Mouse (Mus musculus): Measurements from ENCODE around the gene Pacrg.

Pacrg gene

DNA sequence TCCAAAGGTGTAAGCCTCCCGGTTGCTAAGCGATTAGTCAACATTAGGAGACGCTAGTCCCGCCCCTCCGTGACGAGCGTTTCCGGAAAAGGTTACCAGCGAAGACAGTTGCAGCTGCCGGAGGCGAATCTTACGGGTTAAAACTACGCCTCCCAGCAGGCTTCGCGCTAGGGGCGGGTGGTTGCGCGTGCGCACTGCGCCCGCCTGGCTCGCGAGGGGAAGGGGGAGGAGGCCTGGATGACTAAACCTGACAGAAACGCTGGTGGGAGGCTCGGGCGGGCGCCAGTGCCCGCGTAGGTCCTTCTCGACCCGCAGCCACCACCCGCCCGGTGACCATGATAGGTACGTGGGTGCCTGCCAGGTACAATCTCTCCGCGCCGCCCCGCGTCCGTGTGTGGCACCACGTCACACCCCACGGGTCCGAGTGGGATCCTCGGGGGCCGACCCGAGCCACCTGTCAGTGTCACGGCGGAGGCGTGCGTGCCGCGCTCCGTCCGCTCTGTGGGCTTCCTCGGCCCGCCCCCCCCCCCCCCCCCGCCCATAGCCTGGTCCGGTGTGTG is at the start of gene Pacrg, which contains the start of gene Prkn:
Pacrg (minus strand) TSS at position 164 of the 560 bp plus-strand sequence.
Prkn (plus strand) TSS at position 237 of the 560 bp plus-strand sequence.
- peak; percentile 99 for DNase-seq (ENCODE audit: low spot score)

DNA sequence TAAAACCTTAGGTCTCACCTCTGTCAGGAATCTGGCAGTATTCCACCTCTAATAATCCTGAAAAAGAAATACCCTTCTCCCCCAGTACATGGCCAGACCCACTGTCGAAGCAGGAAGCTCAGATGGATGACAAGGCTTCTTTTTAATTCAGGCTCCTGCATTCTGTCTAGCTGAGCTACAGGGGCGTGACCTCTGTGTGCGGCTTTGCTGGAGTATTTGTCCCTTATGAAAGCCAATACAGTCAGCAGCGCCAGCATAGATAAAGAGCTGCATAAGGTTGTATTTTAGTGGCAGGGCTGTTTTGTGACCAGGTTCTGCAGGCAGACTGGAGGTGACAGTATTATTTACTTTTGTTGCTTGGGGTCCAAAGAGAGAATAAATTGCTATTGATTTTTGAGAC is 47.8 kb upstream of the Pacrg start:
- no peak for DNase-seq (ENCODE audit: low spot score)

DNA sequence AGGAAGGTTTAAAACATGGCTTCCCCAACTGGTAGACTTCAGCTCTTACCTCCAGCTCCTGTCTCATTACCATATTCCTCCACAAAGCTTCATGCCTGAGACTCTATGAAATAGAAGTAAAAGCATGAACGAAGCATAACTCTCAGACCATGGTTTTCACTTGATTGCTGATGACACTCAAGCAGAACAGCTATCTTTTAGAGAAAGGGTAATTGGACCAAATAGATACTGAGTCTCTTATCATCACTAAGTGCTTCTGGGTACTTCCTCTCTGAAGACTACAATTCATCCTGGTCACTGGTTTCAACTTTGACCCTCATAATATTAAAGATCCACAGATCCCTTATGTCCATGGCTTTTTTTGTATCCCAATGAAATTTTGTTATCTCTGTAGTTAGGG is 42.1 kb upstream of the Pacrg start:
- no peak for DNase-seq (ENCODE audit: low spot score)

DNA sequence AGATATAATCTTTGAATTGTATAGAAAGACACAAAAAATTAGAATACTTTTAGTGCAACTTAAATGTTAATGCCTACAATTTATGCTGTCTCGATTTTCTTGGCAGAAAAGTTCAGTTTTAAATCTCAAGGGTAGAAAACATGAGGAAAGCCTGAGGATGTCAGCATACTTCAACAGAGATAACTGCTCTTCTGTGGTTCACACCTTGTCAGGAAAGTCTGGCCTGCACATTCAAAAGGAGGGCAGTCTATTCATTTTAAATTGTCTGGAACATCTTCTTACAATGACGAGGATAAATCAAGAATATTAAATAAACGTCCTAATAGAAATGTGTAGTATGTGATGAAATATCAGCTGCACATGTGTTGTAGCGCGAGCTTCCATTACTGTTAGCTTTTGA is 38.9 kb upstream of the Pacrg start:
- no peak for DNase-seq (ENCODE audit: low spot score)

DNA sequence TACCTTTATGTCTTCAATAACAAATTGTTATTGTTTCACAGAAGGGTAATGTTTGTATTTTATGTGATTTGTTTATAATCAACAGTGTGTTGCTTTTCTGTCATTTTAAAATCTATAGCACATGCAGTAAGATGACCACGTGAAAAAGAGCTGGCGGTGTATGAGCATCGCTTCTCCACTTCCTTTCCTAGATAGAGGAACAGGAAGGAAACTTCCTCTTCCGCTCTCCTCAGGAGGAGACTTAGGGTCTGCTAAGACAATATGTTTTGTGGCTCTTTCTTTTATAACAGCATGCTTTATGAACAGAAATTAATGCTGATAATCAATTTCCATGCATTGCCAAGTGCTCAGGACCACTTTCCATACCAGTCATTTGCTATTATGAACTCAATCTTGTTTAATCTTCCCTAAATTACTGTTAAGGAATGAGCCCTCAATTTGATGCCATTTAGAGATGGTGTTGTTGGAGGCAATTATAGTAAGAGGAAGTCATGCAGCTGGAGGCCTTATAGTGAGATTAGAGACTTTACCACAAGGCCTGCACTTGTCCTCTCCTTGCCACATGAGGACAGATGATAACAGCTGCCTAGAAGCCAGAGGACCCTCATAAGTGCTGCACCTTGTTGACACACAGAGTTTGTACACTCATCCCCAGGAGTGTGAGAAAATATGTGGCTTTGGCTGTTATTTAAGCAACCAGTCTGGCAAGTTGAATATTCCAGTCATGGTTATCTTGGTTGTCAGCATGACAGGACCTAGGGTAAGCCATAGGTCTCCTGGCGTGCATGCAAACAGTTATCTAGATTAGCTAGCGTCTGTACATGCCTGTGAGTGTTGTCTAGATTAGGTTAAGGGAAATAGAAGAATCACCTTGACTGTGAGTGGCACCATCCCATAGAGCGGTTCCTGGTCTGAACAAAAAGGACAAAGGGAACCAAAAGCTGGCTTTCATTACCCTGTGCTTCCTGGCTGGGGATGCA is 34.4 kb upstream of the Pacrg start:
- DNase-seq (ENCODE audit: low spot score): no peak

DNA sequence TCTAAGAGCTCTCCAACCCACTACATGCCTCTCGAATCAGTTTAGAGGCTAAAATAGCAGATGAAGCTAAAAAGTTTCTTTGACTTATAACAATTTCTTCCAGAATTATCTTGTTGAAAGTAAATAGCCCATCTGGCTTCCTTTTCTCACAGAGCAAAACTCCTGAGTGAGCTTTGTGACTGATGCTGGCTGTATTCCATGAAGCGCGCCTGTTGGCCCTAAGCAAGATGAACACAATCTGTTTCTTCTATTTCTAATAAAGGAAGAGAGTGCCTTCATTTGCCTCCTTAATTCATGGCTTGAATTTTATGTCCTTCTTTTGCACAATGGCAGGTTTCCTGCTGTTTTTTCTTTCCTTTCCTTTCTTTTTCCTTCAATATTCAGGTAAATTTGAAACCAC is 14.1 kb upstream of the Pacrg start:
- no peak for DNase-seq (ENCODE audit: low spot score)

DNA sequence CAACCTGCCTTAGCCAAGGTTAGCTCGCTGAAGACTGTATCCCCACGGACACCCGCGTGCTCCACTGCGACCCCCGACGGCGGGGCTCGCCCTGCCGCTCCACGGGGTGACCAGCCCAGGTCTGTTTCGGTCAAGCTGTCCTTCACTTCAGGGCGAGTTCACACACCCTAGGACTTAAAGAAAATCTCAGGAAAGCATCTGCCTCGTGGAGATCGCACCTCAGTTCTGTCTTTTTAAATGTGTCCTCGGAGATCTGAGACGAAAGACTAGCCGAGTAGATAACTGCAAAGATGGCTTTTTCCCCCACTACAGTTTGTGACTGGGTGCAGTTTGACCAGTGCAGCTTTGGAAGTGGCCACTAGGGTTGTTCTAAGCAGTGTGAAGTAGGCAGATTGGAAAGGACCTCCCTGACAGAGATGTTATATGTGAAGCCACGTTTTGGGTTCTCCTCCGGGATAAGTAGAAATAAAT is 655 bp upstream of the Pacrg start:
- DNase-seq (ENCODE audit: low spot score): peak; percentile 57

DNA sequence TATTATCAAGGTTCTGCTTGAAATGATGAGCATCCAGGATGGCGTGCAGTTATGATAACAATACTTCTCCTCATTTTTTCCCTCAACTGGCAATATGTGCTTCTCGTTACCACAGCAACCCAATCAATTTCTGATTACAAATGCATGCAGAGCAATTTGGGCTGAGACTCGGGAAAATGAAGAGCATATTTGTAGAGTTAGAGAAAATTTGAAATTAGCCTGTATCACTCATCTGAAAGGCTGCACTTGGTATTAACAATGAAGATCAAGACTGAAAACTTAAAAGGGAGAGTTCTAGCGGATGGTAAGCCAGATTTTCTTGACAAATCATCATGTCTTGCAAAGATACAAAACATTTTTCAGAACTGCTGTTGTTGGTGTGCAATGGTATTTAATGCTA is 21.1 kb downstream of the Pacrg start:
- no peak for DNase-seq (ENCODE audit: low spot score)

DNA sequence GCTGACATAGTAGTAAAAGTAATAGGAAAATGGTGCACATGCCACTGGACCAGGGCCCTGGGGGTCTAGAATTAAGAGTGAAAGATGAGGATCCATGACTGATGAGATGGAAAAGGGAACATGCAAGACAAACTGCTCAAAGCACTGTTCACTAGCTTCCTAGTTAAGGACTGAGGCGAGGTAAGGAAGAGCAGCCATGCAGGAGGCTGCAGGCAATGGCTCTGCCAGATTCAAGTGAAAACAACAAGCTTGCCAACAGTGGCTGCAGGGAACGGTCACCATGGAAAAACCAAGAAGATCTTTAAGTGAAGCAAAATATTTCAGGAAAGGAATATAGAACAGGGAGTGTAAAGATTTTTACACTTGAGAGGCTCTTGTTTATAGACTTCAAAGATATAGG is 31.5 kb downstream of the Pacrg start:
- no peak for DNase-seq (ENCODE audit: low spot score)

DNA sequence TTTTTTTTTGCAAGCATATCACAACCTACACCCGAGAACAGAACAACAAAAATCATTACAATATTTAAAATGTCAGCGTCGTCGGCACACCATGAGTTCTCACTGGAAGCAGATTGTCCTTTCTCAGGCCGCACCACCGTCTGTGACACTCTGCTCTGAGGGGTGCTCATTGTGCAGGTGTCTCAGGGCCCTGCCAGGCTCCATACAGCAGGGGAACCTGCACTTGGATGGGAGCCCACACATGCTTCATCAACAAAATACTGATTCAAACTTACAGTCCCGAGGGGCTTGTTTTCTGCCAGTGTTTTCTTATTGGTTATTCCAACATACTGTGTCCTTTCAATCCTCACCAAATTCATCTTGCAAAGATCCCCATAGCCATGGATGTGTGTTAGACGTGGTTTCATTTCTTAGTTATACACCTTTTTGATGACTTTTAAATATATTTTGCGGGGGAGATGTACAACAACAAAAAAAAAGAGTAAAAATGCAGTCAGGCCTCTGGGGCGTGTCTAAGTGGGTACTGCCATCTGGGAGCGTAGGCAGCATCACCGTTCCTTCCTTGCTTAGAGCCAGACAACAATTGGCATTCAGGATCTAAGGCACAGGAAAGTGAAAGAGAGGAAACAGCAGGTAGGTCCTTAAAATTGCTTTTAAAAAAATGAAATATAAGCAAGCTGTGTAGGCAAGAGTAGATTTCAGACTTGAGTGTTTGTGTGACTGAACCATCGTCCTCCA is 32.7 kb downstream of the Pacrg start:
- no peak for DNase-seq (ENCODE audit: low spot score)

DNA sequence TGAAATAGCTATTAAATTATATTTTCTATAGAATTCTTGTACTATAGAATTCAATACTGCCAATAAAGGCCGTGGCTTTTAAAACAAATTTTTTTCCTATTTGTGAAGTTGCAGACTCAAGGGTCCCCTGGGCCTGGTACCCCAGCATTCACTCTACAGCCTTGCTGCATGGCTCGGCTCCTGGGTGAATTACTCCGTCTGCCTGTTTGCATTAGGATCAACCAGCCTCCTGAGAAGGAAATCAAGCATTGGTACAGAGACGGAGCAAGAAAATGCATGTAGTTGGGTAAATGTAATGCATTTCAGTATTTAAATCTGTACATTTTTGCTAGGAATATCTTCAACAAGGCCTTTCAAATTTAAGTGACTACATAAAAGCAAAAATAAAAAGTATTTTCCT is 33.4 kb downstream of the Pacrg start:
- no peak for DNase-seq (ENCODE audit: low spot score)

DNA sequence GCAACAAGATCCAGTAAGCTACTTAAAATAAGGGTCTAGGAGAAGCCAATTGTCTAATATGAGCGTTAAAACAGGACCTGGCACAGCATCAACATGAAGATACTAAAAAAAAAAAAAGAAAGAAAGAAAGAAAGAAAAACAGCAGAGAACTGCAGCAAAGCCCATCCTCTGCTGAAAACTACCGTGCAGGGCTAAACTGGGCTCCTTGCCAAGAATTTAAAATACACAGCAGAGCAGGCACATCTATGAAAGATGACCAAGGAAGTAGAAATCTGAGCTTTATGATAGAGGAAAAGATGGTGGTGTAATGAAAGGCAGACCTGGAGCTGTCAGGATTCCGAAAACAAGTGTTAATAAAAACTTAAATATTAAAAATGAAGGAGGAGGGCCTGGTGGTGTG is 48.5 kb downstream of the Pacrg start:
- no peak for DNase-seq (ENCODE audit: low spot score)

DNA sequence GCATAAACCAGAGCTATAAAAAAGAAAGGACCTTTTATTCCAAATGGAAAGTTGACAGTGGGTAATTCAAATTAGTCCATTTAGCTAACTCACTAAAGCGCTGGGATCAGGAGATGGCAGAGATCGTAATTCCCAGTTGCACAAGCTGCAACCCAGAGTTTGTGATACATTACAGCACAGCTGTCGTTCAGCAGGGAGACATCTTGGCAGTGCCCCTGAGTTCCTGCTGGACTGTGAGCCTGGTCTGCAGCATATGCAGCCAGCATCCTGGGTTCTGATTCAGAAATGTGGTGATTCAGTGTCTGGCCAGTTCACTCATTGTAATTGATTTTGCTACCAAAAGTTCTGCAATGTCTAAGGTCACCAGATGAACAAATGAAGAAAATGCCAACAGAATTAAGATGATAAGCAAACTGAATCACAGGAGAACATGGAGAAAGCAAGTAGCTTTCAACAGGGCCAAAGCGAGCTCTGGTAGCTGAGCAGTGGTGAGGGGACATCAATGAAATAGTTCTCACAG is 55.6 kb downstream of the Pacrg start:
- DNase-seq (ENCODE audit: low spot score): no peak

DNA sequence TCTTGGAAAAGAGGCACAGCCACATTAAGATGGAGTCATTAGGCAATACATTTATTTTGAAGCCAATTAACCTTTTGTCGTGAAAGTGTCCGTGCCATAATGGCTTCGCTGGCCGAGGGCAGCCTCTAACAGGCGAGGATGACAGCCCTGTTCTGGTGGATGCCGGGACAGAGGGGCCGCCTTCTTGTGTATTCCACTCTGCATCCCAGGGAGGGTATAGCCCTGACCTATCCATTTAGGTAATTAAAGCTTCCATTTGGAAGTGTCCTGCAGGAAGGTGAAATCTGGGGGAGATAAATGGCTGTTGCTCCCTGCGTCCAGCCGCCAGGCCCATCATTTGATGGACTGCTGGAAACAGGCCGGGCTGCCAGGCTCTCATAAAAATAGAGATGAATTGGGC is 63.6 kb downstream of the Pacrg start:
- no peak for DNase-seq (ENCODE audit: low spot score)

DNA sequence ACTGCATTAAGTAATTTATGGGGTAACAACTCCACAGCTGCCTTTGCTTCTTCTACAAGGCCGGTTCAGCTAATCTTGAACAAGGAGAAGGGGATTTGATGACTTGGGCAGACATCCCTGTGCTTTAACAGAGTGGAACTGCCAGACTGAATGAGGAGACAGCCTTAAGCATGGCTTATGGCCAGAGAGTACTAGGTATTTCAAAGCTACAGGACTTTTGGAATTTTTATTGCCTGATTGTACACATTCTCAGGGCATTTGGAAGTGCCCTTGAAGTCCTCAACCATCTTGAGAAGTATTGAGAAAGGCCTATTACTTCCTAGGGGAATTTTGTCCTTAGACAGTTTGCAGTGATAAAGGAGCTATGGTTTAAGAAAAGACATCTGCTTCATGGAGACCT is 65.6 kb downstream of the Pacrg start:
- DNase-seq (ENCODE audit: low spot score): peak; percentile 34

DNA sequence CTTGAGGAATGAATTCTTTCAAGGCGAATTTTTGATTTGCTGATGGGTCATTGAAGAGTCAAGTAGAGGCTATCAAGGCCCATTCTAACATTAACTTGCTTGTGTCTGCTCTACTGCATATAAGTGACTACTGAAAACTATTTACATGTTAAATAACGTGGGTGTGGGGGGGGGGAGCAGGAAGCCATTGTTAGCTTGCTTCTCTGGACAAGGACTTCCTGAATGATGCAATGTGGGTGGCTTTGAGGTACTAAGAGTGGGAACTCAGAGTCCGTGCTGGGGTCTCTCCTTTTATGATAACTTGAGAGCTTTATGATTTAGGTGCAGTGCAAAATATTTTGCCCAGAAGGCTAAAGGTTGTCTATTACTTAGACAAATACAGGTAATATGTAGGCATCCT is 67.9 kb downstream of the Pacrg start:
- peak; percentile 12 for DNase-seq (ENCODE audit: low spot score)

DNA sequence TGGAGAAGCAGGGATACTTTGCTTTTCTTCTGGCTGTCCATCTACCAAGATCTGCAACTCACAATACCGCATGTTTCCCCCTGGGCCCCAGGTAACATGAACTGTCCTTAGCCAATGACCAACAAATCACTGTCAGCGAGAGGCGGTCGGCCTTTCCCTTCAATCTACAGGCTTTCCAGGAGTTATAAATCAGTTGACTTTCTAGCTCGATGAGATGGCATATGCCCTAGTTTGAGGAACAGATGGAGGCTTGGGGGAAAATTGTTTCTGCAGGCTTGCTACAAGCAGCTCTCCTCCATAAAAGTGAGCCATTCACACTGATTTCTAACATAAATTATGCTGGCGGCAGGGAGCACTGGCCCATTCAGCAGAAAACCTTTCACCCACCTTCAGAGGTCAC is 70.2 kb downstream of the Pacrg start:
- DNase-seq (ENCODE audit: low spot score): no peak

DNA sequence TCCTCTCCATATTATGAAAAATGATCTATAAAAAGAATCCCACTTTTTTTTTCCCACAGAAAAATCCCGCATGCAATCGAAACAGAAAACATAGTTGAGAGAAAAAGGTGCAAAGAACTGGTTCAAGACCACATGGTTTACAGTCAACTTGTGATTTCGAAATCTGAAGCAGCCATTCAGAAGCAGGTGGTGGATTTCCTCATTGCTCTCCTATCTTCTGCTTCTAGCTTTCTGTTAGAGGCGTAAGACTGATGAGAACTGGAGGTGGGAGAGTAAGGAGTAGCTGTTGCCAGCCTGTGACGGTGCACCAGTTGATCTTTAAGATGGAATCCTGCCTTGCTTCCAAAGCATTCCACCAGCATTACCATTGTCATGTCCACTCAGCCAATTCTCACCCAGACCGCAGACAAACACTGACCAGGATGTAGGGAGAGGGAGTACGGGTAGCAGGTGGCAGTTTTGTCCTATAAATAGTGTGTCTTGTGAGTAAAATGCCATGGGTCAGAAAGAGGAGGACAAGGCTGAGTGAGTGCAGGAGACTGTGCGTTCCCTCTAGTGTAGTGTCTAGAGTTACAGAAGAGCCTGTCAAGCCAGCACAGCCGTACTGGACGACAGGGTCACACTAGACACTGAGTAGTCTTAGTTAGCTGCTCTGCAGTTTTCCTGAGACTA is 73.2 kb downstream of the Pacrg start:
- DNase-seq (ENCODE audit: low spot score): no peak

DNA sequence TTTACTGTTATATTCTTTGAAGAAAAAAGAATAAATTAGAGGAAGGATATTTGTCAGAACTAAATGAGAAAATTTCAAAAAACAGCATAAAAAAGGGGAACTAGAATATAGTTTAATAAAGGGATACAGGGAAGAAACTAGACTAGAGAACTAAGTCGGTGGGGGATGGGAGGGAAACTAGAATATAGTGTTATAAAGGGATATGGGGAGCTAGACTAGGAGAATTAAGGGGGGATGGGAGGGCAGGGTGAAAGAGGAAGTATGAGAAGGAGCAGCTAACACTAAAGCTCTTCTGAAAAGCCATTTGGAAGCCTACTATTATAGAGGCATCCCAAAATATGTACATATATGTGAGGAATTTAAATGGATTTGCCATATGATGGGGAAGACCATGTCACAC is 75.8 kb downstream of the Pacrg start:
- DNase-seq (ENCODE audit: low spot score): no peak

DNA sequence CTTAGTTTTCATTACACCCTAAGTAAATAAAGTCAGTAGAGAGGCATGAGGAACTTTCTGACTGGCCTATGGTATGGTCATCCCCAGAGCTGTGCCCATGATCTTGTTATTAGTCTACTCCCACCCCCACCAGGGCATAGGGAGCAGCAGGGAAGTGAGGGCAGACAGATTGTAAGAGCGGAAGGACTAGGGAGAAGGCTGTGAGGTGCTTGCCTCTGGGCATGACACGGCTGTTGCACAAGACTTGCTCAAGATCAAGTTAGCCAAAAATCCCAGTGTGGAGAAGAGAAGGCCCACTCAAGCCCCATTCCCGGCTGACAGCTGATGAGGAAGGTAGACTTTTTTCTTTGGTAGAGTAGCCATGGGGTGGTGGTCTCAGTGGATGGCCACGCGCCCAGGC is 82.7 kb downstream of the Pacrg start:
- DNase-seq (ENCODE audit: low spot score): no peak

DNA sequence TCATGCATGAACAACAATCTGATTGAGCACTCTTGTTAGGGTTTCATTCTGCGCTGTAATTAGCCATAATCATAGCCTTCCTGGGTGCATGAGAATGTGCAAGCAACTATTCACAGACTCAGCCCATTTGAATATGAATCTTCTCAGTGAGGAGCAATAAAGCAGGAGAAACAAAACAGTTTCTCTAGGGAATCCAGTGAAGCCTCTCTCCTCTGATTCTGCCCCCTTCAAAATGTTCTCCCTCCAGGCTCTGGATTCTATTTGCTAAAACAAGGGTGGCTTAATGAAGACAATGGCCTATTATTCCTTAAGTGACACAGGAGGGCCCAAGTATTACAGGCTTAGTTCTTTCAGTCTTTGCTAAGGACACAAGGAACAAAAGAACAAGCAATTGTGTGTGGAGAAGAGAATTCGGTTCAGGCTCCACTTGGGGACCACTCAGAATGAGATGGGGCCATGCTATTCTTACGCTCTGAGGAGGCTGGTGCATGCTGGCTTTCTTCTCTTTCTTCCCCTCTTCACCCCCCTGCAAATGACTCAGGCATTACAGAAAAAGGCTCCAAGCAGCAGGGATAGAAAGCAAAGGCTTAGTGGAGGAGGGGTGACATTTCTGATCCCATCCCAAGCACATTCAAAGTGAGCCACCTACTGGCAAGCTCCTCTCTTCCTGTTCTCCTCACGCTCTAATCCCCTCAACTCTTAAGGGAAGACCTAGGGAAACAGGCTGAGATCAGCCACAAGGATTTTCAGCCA is 95.2 kb downstream of the Pacrg start:
- peak; percentile 45 for DNase-seq (ENCODE audit: low spot score)
